Mouse (Mus musculus) C2C12 (cell line): ENCODE results near the gene Aven. TPM values are rescaled to one million over a fixed set of nuclear protein-coding genes. Genes with fewer than 3 reads are reported as not detected.

Experiments used
- H3K27me3 ChIP-seq: one replicate; pipeline ENCODE4 v1.6.1; 2011; ENCODE audit not compliant: control insufficient read depth, insufficient read depth, insufficient read length
- H3K36me3 ChIP-seq: one replicate; pipeline ENCODE4 v1.6.1; 2011; ENCODE audit not compliant: control insufficient read depth, insufficient read depth
- H3K4me3 ChIP-seq: one replicate; pipeline ENCODE4 v1.5.1; 2011; ENCODE audit warnings: mild to moderate bottlenecking, control low read depth; ENCODE audit not compliant: poor library complexity, insufficient read depth, severe bottlenecking
- H3K79me2 ChIP-seq: one replicate; pipeline ENCODE4 v1.6.1; 2011; ENCODE audit not compliant: control insufficient read depth, insufficient read depth
- H3K79me3 ChIP-seq: one replicate; pipeline ENCODE4 v1.6.1; 2011; ENCODE audit warnings: low read depth, control low read depth
- H3ac ChIP-seq: one replicate; pipeline ENCODE3; 2011; ENCODE audit warnings: low read depth; ENCODE audit not compliant: control insufficient read depth, insufficient read length
- CEBPB ChIP-seq: IDR thresholded peaks from one replicate; pipeline ENCODE4 v1.6.1; 2011; ENCODE audit warnings: low read depth, mild to moderate bottlenecking, control low read depth, moderate library complexity
- CTCF ChIP-seq: IDR thresholded peaks from one replicate; pipeline ENCODE4 v1.5.1; 2011; ENCODE audit not compliant: control insufficient read depth, insufficient read depth, insufficient read length
- FOSL1 ChIP-seq: IDR thresholded peaks from one replicate; pipeline ENCODE4 v1.8.0; 2011; ENCODE audit warnings: mild to moderate bottlenecking, low read length; ENCODE audit not compliant: poor library complexity, insufficient read depth, severe bottlenecking
- MAX ChIP-seq: IDR thresholded peaks from one replicate; pipeline ENCODE4 v1.6.1; 2011; ENCODE audit warnings: mild to moderate bottlenecking, control low read depth
- MYOD1 ChIP-seq: IDR thresholded peaks from one replicate; pipeline ENCODE4 v1.6.1; 2011; ENCODE audit warnings: low read depth; ENCODE audit not compliant: control insufficient read depth, insufficient read length
- MYOG ChIP-seq: IDR thresholded peaks from one replicate; pipeline ENCODE4 v1.6.1; 2011; ENCODE audit not compliant: control insufficient read depth, insufficient read length; ENCODE audit errors: extremely low read depth
- USF1 ChIP-seq: IDR thresholded peaks from one replicate; pipeline ENCODE4 v1.6.1; 2011; ENCODE audit warnings: low read depth, mild to moderate bottlenecking, control low read depth, moderate library complexity
- polyA plus RNA-seq: library from polyadenylated mRNA; unstranded; fragments of >200 nt; fragmentation: generic; extraction: Trizol; gene quantifications from one replicate; pipeline ENCODE4 v1.2.1, GENCODE M21; 2012; ENCODE audit warnings: missing spikeins

The Aven gene
- polyA plus RNA-seq, 1 experiment: 19.9 TPM

DNA sequence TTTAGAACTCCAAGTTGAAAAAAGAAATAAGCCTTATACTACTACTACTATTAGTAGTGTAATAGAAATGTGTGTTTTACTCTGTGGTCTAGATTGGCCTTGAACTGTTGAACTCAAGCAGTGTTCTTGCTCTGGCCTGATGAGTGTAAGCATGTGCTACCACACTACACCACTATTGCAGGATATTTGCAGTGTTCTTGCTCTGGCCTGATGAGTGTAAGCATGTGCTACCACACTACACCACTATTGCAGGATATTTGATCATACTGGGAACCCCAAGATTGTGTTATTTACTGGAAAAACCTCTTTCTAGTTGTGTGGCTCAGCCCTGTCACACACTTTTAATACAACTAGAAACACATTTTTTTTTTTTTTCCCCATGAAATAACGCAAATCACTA, 14.7 kb downstream of the Aven start:
- no peak for TF ChIP-seq MYOD1
- no peak for TF ChIP-seq MYOG
- no peak for TF ChIP-seq CTCF
- no peak for TF ChIP-seq USF1
- TF ChIP-seq CEBPB: no peak
- TF ChIP-seq FOSL1: no peak
- TF ChIP-seq MAX: no peak
- H3ac ChIP-seq: no peak overlapping the region
- H3K79me2 ChIP-seq: no peaks in the 10 kb centered on the region
- H3K36me3 ChIP-seq: no peaks in the 10 kb centered on the region
- no peak overlapping the region for H3K4me3 ChIP-seq
- peaks cover 8% of the 10 kb centered on the region for H3K79me3 ChIP-seq
- H3K27me3 ChIP-seq: no peaks in the 10 kb centered on the region

DNA sequence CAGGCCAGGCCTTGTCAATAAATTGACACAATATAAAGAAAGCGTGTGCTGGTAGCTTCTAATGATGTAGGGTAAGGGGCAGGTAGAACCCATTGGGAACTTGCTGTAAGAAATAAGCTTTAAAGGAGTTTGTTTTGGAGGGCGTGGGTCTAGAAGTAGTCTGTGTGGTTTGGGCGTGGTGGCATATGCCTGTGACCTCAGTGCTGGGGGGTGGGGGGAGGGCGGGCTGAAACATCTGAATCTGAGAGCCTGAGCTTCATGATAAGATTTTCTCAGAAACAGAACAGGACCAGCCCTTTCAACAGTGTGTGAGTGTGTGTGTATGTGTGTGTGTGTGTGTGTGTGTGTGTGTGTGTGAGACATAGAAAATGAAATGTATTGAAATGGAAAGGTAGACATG, 17.4 kb downstream of the Aven start:
- H3K79me2 ChIP-seq: no peaks in the 10 kb centered on the region
- peaks cover 8% of the 10 kb centered on the region for H3K79me3 ChIP-seq
- TF ChIP-seq CEBPB (no peak), CTCF (no peak), FOSL1 (no peak), USF1 (no peak), MAX (no peak)
- H3ac ChIP-seq: no peak overlapping the region
- no peaks in the 10 kb centered on the region for H3K36me3 ChIP-seq
- no peaks in the 10 kb centered on the region for H3K27me3 ChIP-seq
- no peak overlapping the region for H3K4me3 ChIP-seq

GRCm38 (mm10) chr2:112513036-112513435, 20.3 kb downstream of the Aven start:
- Histone ChIP-seq H3ac (no peak overlapping the region), H3K79me3 (peaks cover 8% of the 10 kb centered on the region), H3K79me2 (no peaks in the 10 kb centered on the region), H3K4me3 (no peak overlapping the region), H3K36me3 (no peaks in the 10 kb centered on the region), H3K27me3 (no peaks in the 10 kb centered on the region)
- TF ChIP-seq CTCF (no peak), MAX (no peak), USF1 (no peak), FOSL1 (no peak), CEBPB (no peak), MYOD1 (no peak), MYOG (no peak)

- no peak overlapping the region for H3ac ChIP-seq
- no peak for TF ChIP-seq MYOD1
- no peak for TF ChIP-seq MAX
- TF ChIP-seq CEBPB: no peak
- TF ChIP-seq MYOG: no peak
- no peak for TF ChIP-seq FOSL1
- TF ChIP-seq USF1: no peak
- no peak for TF ChIP-seq CTCF
- H3K79me3 ChIP-seq: no peaks in the 10 kb centered on the region
- H3K36me3 ChIP-seq: no peaks in the 10 kb centered on the region
- H3K27me3 ChIP-seq: no peaks in the 10 kb centered on the region
- H3K4me3 ChIP-seq: no peak overlapping the region
- no peaks in the 10 kb centered on the region for H3K79me2 ChIP-seq
Measured at GRCm38 (mm10) chr2:112516728-112517127, 24.0 kb downstream of the Aven start.

GRCm38 (mm10) chr2:112517218-112517617, 24.5 kb downstream of the Aven start:
- H3K4me3 ChIP-seq: no peak overlapping the region
- no peaks in the 10 kb centered on the region for H3K36me3 ChIP-seq
- TF ChIP-seq MYOD1 (no peak), CTCF (no peak), FOSL1 (no peak), MAX (no peak), CEBPB (no peak), USF1 (no peak), MYOG (no peak)
- no peaks in the 10 kb centered on the region for H3K27me3 ChIP-seq
- no peak overlapping the region for H3ac ChIP-seq
- H3K79me2 ChIP-seq: no peaks in the 10 kb centered on the region
- no peaks in the 10 kb centered on the region for H3K79me3 ChIP-seq

DNA sequence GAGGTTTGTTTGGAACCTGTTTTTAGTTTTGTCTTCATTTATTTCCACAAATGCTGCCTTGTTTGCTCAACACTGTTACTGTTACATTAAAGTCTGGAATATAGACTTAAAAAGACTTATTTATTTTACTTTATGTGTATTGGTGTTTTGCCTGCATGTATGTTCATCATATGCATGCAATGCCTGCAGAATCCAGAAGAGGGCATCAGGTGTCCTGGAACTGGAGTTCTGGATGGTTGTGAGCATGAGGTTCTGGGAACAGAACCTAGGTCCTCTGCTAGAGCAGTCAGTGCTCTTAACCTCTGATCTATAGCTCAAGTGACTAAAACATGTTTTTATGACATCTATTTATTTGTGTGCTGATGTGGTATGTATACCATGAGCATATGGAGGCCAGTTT, 25.8 kb downstream of the Aven start:
- no peak overlapping the region for H3ac ChIP-seq
- TF ChIP-seq FOSL1: no peak
- no peak for TF ChIP-seq MYOD1
- no peak for TF ChIP-seq USF1
- no peak overlapping the region for H3K4me3 ChIP-seq
- H3K36me3 ChIP-seq: no peaks in the 10 kb centered on the region
- no peaks in the 10 kb centered on the region for H3K79me3 ChIP-seq
- no peaks in the 10 kb centered on the region for H3K79me2 ChIP-seq
- no peaks in the 10 kb centered on the region for H3K27me3 ChIP-seq
